Mouse (Mus musculus) CD4-positive, CD25-positive, alpha-beta regulatory T cell, adult 2 months (primary cell): ENCODE results near the gene Hist1h2an.

Experiments used
- DNase-seq: peaks from one replicate; pipeline ENCODE4 v3.0.0-alpha.2; 2012; ENCODE audit warnings: low read depth, low spot score

The Hist1h2an gene

DNA sequence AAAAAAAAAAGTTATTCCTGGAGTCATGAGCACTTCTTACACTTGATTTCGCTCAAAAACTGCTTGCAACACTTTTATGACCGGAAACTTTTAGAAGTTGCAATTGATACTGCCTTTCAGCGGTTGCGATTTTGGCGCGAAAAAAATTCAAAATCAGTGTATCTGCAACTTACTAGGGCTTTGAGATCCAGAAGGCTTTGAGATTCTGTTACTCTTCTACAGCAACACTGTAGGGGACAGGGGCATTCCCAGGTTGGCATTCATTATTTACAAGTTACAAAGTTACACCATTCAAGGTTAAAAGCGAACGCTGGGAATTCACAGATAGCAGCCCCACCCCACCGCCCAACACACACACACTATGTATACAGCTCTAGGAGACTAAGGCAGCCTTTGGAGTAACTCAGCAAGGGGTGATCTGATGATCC, 3.3 kb downstream of the Hist1h2an start:
- DNase-seq = peak; percentile 68

DNA sequence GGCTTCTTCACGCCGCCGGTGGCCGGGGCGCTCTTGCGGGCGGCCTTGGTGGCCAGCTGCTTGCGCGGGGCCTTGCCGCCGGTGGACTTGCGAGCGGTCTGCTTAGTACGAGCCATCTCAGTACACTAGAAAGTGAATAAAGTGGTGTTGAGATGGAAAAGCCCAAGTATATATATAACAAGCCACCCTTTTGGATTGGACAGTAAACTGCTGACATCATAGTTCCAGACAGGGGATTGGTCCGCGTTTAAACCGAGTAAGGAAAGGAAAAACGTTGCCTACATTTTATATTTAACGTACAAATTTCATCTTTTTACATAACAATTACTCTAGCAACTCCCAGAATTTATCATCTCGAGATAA, 3.8 kb downstream of the Hist1h2an start, which contains the start of gene Hist1h3i:
Gene Hist1h3i, minus strand, starts transcription at position 116 of the 363 bp plus-strand sequence.
- peak; percentile 86 for DNase-seq

DNA sequence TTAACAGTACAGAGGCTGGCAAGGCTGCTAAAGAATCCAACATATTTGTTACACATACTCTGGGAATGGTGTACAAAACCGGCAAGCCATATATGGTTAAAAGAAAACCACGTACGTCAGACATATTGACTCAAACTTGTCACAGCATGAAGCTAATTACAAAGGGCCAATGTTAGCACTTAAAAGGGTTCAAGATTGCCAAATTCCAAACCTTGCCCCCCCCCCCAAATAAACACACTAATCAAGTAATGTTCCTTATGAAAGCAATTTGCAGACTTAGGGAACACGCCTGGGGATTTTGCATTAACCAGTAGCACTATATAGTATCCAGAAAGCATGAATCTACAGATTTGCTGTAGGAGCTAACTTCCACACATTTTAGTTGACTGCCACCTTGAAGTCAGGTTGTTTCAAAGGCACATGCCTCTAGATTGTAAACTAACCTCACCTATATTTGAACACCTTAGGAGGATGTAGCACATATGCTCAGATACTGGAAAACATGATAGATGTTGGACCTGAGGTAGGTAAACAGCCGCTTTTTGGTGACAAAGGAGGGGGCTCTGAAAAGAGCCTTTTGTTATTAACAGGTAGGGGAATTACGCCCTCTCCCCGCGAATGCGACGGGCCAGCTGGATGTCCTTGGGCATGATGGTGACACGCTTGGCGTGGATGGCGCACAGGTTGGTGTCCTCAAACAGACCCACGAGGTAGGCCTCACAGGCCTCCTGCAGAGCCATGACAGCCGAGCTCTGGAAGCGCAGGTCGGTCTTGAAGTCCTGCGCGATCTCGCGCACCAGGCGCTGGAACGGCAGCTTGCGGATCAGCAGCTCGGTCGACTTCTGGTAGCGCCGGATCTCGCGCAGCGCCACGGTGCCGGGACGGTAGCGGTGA, 4.4 kb downstream of the Hist1h2an start:
- DNase-seq = peak; percentile 45

DNA sequence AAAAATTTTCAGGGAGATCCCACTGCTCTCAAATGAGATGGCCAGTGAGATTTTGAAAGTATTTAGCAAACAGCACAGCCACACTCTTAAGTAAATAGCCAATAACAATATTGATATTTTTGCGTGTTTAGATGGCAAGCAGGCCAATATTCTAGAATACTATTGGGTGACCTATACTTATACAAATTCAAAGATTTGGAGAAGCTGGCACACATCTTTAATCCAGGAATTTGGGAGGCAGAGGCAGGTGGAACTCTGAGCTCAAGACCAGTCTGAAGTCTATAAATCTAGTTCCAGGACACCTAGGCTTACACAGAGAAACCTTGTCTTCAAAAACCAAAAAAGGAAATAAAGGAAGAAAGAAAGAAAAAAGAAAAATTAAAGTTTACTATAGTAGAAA, 5.4 kb downstream of the Hist1h2an start:
- DNase-seq = no peak

DNA sequence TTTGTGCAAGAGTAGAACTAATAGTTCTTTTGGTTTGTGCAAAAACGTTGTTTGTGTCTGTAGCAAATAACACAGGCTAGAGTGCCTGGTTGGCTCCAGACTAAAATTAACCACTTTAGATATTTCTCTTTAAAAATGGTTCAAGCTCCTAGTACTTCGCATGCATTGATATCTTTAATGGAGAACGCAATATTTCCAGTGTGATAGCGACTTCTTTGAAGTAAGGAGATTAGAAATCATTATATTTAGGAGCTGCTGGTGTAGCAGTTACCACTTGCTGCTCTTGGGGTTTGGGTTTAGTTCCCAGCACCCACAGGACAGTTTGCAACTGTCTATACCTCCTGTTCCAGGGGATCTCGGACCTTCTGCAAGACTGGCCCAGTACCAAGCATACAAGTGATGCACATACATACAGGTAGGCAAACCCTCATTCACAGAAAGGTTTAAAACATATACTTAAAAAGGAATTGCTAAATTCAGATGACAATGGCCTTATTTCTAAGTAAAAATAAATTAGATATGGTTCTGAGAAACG, 5.9 kb downstream of the Hist1h2an start:
- DNase-seq = no peak

DNA sequence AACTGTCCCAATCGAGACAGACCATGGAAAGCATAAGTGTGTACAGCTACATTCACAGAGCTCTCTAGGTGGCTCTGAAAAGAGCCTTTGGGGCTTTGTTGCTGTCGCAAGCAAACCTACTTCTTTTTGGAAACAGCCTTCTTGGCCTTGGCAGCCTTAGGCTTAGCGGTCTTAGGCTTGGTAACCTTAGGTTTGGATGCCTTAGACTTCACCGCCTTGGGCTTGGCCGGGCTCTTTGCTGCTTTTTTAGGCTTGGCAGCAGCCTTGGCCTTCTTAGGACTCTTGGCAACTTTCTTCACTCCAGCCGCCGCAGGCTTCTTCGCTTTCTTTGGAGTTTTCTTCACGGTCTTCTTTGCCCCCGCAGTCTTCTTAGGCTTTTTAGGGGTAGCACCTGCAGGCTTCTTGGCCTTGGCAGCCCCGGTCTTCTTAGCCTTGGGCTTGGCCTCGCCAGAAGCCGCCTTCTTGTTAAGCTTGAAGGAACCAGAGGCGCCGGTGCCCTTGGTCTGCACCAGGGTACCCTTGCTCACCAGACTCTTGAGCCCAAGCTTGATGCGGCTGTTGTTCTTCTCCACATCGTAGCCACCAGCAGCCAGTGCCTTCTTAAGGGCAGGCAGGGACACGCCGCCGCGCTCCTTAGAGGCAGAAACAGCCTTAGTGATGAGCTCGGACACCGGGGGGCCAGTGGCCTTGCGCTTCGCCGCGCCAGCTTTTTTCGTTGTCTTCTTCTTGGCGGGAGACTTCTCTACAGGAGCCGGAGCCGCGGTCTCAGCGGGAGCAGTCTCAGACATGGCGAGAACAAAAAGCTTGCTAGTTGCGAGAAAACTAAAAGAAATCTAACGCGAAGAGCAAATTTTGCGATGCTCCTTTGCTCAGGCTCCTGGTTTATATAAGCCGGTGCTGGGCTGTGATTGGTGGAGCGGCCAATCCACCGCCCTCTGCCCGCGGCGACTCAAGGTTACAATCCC, 7.0 kb downstream of the Hist1h2an start, which contains the start of gene Hist1h1b:
Gene Hist1h1b, minus strand, starts transcription at position 859 of the 965 bp plus-strand sequence.
- peak; percentile 62 for DNase-seq

DNA sequence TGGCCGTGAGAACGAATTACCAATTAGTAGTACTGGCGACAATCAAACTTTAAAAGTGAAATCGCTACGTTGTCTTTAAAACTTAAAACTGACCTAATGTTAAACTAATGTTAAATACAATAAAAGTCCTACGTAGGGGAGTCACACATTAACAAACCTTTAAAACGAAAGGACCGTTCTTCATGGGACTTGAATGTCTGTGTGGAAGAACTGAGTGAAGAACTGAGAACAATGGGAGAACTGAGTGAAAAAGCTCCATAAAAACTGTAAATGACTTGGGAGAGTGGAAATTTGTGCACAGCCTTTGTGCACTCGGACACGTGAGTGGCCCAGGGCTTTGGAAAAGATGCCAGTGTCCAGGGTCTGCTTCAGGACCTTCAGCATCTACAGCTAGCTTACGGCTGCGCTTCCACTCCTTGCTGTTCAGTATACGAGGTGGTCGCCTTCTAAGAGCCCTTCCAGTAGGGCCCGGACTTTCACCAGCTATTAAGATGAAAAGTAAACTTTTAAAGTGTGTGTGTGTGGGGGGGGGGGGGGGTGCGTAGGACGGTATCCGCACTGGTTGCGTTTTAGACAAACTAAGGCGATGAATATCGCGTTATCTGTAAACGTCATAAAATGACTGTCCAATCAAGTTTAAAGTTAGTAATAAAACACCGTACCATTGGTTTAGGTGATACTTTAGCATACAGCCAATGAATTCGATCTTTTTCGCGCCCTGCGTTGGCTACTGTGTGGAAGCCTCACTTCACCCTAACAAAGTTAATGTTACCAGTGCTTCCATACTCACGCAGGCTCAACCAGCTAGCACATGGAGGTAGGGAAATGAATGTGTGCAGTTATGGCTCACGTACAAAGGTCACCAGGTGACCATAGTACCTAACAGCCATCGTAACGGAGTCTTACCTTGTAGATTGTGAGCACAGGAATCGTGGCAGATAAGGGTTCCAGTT, 7.9 kb downstream of the Hist1h2an start:
- DNase-seq = peak; percentile 92

DNA sequence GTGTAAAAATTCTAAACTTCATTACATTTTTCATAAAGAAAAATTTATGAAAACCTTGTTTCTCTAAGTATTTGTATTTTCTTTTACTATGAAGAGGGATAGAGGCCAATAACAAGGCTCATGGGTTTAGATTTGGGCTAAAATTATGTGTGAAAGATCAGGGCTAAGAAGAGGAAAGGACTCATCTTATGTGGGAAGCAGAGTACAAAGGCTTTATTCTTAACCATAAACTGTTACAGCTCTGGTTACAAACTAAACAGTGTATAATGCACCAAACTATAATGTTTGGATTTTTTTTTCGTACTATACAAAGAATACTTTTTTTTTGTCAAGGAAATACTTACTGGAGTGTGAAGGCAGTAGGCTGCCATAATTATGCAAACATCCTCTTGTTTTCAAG, 31.3 kb downstream of the Hist1h2an start:
- no peak for DNase-seq

DNA sequence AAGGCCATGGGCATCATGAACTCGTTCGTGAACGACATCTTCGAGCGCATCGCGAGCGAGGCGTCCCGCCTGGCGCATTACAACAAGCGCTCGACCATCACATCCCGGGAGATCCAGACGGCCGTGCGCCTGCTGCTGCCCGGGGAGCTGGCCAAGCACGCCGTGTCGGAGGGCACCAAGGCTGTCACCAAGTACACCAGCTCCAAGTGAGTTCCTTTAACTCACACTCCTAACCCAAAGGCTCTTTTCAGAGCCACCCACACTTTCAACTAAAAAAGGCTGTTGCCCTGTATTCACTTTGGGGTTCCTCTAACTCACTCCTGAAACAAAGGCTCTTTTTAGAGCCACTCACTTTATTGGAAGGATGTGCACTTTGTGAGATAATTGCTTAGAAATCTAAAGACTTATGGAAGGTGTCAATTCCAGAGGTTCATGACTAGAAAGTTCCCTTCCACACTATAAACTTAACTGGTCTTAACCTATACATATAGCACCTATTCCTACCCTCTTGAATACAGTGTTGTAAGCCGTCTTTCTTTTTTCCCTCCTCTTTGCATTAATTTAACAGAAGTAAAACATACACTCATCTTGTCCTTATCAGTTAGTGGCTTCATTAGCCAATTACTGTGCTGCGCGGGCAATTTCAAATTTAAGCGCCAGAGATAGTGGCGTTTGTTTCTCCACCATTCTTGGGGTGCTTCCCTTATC, 32.6 kb downstream of the Hist1h2an start:
- DNase-seq = peak; percentile 64

DNA sequence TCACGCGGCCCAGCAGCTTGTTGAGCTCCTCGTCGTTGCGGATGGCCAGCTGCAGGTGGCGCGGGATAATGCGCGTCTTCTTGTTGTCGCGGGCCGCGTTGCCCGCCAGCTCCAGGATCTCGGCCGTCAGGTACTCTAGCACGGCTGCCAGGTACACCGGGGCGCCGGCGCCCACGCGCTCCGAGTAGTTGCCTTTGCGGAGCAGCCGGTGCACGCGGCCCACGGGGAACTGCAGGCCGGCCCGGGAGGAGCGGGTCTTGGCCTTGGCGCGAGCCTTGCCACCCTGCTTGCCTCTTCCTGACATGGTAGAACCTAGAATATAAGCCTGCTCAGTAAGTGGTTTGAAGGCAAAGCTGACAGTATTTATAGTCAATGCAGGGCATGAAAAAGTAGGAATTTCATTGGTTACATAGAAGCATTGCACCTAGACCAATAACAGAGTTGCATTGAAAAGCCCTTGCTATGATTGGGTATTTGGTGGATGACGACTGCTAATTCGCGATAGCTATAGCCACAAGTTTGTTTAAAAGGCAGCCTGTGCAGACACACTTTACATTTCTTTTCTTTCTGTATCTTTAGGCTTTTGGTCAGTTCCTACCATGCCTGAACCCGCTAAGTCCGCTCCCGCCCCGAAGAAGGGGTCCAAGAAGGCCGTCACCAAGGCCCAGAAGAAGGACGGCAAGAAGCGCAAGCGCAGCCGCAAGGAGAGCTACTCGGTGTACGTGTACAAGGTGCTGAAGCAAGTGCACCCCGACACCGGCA, 33.3 kb downstream of the Hist1h2an start, which contains the start of the genes Hist1h2ak and Hist1h2bn:
Gene Hist1h2ak, minus strand, starts transcription at position 304 of the 762 bp plus-strand sequence.
Gene Hist1h2bn, plus strand, starts transcription at position 600 of the 762 bp plus-strand sequence.
- DNase-seq = peak; percentile 90

DNA sequence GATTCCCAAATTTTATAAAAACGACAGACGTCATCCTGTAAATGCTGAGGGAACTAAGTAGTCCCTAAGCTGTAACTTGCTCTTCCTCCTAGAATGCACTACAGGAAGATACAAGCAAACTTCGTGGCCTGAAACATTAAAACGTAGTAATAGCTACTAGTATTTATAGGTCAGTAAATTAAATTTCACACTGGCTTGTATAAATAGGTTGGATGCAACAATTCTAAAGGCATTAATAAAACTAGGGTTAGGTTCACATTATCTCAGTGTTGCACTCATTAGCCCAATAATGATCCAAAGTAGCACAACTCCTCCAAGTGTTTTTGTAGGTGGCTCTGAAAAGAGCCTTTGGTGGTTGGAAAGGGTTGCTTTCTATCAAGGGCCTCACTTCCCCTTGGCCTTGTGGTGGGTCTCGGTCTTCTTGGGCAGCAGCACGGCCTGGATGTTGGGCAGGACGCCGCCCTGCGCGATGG, 33.9 kb downstream of the Hist1h2an start:
- DNase-seq = no peak

DNA sequence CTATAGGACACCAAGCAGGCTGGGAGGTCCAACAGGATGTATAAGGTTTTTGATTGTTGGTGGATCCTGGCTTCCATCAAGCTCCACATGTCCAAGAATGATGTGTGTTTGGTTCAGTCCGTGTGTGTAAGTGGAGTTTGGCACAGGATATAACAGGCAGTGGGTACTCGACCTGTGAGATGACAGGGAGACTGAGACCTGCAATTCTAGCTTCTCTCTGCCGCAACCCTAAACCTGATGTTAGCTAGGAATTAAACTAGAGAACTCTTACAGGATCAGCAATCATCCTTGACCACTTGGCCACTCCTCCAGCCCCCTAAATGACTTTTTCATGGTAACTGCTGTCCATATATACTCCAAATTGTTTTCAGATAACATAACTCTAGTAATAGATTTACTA, 34.7 kb downstream of the Hist1h2an start:
- DNase-seq = no peak

DNA sequence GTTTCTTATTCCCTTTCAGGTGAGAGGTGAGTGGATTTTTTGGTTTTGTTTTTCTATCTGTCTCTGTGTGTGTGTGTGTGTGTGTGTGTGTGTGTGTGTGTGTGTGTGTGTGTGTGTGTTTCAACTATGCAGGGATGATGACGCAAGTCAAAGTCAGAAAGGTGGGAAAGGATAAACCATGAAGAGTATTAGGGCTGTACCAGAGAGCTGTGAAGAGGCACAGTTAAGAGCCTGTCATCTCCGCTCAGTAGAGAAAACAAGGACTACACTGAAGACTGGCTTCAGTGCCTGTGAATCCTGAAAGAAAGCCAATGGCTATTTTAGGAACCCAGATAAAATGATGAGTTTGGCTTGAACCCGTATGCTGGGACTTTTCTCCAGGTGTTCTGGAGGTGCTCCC, 35.2 kb downstream of the Hist1h2an start:
- DNase-seq = no peak

DNA sequence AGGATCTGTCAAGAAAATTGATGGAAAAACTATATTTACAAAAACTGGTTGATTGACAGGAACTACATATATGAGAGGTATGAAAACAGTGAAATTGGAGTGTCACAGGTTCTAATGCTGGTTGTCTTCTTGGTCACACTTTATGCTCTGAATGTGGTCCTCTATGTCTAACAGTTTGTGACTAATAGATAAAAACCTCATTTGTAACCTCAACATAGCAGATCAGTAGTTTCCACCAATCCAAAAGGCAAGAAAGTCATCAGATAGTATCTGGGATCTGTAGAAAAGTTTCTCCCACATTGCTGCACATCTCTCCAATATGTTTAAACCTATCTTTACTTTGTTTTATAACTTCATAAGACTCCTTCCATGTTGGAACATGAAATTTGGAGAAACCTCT, 35.6 kb downstream of the Hist1h2an start:
- DNase-seq = no peak

DNA sequence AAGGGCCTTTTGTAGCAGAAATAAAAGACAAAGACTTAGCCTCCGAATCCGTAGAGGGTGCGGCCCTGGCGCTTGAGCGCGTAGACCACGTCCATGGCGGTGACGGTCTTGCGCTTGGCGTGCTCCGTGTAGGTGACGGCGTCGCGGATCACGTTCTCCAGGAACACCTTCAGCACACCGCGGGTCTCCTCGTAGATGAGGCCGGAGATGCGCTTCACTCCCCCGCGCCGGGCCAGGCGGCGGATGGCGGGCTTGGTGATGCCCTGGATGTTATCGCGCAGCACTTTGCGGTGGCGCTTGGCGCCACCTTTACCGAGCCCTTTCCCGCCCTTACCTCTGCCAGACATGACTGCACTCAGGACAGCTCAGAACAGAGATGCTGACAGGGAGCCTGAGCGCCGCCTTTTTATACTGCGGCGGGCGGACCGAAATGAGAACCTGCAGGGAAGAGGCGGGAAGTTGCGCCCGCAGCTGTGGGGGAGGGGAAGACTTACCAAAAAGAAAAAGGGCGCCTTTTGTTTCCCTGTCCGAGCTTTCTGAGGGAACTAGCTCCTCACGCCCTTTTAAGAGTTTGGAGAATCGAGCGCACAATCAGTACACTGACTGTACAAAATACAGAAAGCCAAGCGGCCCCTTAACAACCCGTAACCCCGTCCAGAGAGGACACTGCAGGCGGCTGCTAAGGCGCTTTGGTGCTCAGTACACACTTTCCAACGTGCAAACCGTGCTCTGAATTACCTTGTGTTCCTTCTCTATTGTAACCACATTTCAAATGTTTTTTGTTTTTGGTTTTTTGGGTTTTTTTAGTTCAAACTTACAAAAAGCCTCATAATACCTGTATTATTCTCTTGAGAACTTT, 36.6 kb downstream of the Hist1h2an start, which contains the start of gene Hist1h4k:
Gene Hist1h4k, minus strand, starts transcription at position 347 of the 859 bp plus-strand sequence.
- DNase-seq = peak; percentile 88

DNA sequence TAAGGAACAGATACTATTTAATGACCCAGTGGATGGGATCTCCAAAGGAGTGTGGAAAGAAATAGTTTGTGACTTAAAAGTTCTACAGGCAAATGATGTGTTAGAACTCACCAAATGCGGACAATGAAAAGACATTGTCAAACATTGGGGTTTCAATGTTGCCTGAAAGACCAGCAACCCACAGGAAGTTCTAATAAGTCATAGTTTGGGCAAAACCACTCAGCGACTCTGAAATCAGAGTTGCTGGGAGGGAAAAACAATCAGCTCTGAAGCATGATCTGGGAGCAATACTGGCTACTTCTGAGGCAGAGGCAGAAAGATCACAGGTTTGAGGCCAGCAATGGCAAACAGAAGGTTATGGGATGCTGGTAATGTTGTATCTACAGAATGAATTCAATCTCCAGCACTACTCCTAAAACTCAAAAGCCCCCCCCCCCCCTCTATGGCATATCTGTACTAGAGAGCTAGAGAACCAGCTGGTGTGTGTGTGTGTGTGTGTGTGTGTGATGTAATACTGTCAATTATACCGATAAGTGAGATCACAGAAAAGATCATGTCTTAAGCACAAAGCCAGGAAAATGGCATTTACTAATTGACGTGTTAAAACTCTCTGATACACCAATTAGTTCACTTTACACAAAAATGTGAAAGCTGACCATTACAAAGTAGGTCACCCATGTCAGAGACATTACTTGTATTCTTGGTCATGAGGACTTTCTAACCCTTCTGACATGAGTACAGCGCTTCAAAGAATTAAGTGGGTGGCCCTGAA, 37.4 kb downstream of the Hist1h2an start:
- peak; percentile 44 for DNase-seq

DNA sequence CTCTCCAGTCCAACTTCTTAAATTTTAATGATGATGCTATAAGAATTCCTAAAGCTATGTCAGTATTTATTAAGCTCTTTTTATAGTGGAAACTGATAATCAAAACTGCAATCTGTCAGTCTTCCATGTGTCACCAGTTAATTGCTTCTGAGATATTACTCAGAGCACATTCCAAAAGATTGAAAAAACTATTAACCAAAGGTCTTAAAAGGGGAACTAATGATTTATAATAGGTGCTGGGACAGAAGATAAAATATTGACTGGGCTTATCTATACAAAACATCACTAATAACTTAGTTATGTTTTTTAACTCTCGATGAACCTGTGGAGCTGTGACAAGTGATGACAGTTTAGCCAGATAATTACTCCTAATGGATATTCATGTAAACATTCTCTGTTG, 42.0 kb downstream of the Hist1h2an start:
- no peak for DNase-seq
